Mouse (Mus musculus): ENCODE measurements around the gene Gulp1.

- TF ChIP-seq CTCF (conservative IDR thresholded peaks at IDR 0.05; ENCODE audit: low read length) (no peak), POU5F1 (IDR thresholded peaks at IDR 0.05; ENCODE audit: borderline replicate concordance, low read length) (no peak), NANOG (IDR thresholded peaks at IDR 0.05; ENCODE audit: borderline replicate concordance, low read length) (no peak)
These were observed 226.9 kb downstream of the Gulp1 start for GRCm38 (mm10) chr1:44778251-44778650.

Measured in E14TG2a.4 (cell line).